Mouse (Mus musculus) kidney, postnatal 14 days (tissue): ENCODE results near the gene Gm9887.
"Not testable (repeated sequence)": the region's sequence is repeated elsewhere in the genome, so short reads cannot be mapped to it uniquely, and the experiment has no call there.

ENCODE experiments used
- DNase-seq: peaks from one replicate; pipeline ENCODE4 v3.0.0; 2022; ENCODE audit warnings: mixed read lengths

The Gm9887 gene

DNA sequence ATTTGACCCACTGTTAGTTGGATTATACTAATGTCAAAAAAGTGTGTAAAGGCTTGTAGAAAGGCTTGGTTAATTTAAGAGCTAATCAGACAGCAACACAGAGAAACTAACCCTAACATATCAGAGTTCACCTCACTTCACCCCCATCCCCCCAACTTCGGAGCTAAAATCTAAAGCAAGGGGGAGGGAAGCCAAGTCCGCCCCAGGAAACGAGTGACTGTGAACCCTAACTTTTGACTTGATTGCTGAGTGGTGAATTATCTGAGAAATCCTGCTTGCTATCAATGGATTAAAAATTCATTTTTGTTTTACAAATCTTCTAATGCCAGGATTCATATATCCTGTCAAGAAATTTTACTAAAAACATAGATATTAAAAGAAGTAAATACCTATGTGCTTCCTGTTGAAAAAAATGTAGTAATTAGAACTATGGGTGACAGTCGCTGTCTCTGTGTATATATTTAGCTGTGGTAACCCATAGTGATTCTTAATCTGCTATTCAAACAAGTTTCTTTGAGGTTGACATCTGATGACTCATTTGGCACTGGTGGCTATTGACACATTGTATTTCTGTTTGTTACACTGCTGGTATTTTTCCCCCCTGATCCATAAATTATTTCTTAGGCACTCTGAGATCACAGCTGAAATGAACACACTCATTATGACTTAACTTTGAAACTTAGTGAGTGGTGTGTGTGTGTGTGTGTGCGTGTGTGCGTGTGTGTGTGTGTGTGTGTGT is 13.5 kb upstream of the Gm9887 start:
- DNase-seq = no peak

DNA sequence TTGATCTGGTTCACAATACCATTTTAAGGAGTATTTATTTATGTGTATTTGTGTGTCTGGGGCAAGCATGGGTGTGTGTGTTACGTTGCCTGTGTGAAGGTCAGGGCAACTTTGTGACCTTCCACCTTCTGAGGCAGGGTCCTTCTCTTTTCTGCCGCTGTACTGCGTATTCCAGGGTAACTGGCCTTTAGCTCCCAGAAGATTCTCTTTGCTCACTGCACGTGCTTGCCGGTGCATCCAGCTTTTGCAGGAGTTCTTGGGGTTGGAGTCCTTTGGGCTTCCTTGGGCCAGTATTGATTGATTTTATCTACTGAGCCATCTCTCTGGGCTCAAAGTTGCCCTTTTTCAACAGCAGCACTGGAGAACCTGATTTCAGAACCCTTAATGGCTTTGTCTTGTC is 12.3 kb upstream of the Gm9887 start:
- no peak for DNase-seq

DNA sequence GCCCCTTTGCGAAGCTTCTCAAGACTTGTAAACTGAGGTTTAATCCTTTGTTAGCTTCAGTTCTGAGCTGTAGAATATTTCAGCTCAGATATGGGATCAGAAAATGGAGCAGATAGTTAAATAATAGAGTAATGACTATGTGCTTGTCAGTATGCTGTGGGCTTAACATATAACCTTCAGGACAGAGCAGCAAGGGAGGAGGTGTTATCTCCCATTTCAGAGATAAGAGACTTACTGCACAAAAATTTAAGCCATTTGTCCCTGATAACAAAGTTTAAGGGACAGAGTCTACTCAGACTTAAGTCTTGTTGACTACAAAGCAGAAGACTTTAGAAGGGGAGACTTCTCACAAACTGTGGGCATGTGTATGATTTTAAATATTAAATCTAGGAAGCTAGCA is 10.6 kb upstream of the Gm9887 start:
- no peak for DNase-seq

DNA sequence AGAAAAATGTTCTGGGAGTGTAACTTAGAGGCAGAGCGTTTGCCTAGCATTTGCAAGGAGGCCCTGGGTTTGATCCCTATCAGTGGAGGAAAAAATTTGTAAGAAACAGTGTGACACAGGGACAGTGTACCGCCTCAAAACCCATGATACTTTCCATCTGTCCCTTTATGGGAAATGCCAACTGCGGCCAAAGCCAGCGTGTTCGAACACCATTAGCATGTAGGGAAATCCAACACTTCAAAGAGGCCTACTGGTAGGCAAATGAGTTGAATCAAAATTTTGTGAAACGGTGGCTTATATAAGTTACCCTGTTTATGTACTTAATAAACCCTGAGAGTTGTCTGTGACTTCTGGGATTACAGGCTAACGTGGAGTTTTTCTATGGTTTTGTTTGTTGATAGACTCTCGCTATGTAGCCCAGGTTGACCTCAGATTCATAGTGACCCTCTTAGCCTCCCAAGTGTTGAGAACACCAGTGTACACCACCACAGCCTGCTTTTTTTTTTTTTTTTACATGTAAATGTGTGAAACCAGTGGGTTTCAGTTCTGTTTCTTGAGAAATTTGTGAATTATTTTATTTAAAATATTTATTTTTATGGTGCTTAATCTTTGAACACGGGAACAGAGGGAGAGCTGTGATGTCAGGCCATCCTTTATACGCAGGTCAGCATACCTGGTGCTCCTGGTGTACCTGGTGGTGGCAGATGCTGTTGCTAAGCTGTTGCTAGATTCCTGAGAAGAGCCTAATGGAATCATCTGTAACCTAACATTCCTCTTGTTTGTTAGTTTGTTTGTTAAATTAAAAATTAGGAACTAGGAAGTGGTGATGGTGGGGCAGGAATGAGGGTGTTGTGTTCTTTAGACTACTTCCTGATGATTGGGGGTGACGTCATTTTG is 6.5 kb upstream of the Gm9887 start:
- DNase-seq = no peak

DNA sequence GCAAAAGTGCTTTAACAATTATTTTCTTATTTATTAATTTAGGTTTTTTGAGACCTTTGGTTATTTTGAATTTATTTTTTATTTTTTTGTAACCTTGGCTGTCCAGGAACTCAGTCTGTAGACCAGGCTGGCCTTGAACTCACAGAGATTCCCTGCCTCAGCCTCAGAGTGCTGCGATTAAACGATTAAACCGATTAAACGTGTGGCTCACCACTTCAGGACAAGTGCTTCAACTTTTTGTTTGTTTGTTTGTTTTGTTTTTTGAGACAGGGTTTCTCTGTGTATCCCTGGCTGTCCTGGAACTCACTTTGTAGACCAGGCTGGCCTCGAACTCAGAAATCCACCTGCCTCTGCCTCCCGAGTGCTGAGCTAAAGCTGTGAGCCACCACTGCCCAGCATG is 5.4 kb upstream of the Gm9887 start:
- DNase-seq = not testable (repeated sequence)

DNA sequence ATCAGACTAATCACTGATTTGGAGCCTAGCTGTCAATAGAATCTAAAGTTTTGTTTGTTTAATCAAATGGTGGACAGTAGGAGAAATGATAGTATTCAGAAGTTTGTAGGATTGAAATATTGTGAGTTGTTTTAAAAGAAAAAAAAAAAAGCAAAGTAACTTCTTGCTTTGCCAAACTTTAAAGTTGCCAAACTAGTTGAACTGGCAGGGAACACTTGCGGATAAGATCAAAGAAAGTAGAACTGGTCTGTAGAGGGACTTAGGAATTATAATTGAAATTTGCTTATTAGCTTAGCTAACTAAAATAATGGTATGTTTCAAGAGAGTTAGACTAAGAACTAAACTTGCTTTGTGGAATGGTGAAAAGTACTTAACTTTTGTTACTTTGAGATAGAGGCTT is 4.9 kb upstream of the Gm9887 start:
- DNase-seq = no peak

DNA sequence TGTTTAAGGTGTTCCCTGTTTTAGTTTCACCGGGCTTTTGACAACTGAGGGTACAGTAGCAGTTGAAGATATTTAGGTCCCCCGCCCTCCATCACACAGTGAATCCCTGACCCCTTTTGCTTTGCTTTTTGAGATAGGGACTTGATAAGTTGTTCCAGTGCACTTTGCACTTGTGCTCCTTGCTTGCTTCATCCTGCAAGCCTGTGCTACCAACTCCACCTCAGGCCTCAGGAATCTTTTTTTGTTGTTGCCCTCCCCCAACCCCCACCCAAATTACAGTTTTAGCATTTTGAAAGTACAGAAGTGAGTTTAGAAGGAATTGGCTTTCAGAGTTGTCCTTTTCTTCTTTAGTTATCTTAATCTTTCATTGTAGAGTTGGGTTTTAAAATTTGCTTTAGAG is 3.9 kb upstream of the Gm9887 start:
- DNase-seq = no peak

DNA sequence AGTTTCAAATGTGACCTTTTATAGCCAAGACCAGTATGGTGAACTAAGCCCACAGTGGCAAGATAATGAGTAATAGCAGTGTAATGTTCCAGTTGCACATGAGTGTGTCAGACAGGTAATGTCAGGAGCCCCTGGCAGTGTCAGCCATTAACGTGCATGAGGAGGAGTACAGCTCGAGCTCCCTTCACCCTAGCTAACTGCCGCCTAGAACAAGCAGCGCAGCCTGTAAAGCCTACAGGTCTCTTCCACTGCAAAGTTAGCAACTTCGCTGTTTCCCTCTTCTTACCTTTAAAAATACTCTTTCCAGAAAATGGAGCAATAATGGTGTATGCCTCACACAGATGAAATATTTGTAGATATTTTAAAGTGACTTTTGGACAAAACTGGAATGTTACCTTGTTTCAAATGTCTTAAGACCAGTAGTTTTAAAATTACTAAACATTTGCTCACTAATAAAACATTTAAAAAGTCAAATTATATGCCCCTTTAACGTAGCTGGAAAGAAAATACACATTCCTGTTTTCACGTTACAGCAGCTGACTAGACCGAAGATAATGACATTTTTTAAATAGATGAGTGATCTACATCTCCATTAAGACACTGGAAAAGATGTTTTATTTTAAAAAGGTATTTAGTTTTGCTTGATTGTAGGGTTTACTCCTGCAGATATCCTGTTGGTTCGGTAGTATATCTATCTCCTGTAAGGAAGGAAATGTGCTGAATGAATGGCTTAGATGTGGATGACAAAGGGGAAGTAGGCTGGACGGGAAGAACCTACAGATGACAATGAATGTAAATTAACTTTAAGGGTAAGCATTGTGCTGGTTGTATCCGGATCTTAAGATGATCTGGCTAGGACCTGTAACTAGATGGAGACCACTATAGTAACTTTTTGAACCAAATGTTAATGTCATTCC is 1.9 kb upstream of the Gm9887 start:
- no peak for DNase-seq

DNA sequence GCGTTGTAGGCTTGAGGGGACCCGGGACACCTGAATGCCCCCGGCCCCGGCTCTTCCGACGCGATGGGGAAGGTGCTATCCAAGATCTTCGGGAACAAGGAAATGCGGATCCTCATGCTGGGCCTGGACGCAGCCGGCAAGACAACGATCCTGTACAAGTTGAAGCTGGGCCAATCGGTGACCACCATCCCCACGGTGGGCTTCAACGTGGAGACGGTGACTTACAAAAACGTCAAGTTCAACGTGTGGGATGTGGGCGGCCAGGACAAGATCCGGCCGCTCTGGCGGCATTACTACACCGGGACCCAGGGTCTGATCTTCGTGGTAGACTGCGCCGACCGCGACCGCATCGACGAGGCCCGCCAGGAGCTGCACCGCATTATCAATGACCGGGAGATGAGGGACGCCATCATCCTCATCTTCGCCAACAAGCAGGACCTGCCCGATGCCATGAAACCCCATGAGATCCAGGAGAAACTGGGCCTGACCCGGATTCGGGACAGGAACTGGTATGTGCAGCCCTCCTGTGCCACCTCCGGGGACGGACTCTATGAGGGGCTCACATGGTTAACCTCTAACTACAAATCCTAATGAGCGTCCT is 573 bp upstream of the Gm9887 start:
- peak; percentile 32 for DNase-seq

DNA sequence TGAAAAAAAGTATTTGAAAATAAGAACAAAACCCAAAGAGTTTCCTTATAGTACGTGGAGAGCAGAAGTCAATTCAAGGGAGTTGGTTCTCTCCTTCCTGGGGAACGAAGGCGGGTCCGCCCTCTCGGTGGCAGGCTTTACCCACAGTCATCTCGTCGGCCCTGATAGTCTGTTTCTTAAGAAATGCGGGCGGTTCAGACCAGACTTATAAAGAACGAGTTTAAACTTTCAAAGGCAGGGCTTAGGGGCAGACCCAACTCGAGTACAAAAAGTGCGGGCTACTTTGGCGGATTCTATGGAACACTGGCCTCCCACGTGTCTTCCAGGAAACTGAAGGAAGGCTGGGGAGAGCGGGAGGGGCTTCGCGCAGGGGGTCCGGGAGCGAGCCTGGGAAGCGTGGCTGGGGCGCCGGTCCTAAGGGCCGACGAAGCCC is 821 bp downstream of the Gm9887 start:
- DNase-seq = no peak

DNA sequence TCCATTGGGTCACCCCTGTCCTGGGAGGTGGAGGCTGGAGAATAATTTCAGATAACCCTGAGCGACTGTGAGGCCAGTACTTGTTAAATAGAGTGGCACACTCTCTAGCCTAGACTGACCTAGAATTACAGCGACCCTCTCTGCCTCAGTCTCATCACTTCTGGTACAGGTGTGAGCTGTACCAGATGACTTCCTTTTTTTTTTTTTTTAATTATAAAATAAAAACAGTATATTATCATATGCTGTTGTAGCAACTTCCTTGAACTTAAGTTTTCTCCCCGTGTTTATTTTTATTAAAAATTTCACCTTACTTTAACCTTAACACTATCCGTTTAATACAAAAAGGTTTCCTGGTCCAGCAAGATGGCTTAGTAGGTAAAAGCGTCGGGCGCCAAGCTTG is 1.3 kb downstream of the Gm9887 start:
- no peak for DNase-seq

DNA sequence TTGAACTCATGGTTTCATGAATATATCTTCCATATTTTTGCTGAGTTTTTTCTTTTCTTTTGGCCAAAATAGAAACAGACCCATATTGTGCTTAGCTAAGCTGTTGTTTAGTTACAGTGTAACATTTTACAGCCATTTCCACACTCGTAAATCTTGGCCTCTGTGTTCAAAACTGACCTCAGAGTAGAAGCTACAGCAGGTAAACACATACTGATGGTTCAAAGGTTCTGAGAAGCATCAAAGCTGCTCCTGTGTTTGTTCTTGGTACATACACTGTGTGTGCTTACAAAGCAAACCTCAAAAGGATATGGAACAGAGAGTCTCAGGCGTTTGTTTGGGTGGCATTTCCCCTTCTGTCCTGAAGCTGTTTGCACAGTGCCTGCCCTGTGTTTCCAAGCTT is 4.7 kb downstream of the Gm9887 start:
- peak; percentile 59 for DNase-seq

DNA sequence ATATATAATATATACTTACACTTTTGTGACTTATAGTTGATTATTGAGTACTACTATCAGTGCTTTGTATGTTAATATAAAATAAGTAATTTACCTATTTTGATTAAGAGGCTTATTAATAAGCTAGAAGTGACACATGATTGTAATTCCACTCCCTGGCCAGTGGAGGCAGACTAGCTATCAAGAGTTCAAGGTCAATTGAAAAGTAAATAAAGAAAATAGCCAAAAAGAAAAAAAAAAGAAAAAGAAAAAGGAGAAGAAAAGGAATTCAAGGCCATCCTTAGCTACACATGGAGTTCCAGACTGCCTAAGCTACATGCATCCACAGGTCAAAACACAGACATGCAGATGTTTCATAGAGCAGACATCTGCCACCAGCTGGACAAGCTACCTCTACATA is 5.8 kb downstream of the Gm9887 start:
- no peak for DNase-seq

DNA sequence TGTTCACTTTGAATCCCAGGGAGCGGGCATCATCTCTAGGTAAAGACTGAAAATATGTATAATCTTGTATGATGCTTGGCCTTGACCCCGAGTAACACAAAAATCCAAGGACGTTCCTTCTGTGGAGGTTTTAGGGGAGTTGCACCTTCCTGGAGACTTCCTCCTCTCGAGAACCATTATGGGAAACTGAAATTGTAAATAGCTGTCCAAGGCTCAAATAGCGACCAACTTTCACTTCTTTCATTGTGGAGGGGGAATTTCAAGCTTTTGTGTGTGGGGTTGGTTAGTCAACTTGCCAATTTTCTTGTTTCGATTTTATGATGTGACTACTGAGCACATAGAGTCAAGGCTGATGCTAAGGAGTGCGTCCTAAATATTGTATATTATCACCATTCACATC is 6.5 kb downstream of the Gm9887 start:
- no peak for DNase-seq

DNA sequence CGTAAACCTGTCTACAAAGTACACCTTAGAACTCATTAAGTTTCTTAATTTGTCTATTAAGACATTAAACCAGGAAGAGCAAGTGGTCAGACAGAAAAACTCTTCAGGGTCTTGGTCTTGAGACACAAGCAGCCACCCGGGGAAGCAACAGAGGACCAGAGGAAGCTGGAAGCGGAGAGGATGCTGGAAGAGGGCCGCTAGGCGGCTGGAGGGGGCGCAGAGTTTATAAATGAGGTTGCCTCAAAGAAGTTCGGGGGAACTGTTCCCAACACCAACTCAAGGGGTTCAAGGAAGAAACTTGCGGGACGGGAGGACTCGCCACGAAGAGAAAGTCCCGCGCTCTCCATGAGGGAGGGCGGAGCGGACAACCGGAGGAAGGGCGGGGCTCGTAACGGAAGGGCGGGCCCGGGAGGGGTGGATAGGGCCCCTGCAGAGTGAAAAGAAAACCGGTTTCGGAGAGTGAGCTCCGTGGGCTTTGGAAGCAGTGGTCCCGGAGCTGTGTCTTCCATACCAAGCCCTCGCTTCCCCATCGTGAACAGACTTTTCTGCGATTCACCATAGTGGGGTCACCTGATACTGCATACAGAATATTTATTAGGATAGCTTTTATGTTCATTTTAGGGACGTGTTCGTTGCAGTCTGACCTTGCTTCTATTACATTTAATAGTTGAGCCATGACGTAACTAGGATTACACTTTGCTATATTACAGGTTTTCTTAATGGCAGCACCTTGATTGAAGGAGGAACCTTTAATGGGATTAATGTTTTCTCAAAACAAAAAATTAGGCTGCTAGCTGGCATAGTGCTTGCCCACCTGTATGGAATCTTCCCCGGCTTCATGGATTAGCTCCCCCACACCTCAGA is 8.1 kb downstream of the Gm9887 start:
- DNase-seq = peak; percentile 86

DNA sequence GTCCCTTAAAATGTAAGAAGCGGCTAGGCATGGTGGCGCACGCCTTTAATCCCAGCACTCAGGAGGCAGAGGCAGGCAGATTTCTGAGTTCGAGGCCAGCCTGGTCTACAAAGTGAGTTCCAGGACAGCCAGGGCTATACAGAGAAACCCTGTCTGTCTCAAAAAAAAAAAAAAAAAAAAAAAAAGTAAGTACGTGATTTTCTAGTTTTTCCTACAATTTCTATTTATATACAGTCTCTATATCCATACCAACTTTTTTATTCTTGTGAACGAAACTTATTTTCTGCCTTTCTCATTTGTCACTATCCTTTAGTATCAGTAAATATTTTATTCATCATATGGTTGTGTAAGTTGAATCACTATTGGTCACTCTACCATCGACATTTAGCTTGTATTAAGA is 9.1 kb downstream of the Gm9887 start:
- DNase-seq = not testable (repeated sequence)

DNA sequence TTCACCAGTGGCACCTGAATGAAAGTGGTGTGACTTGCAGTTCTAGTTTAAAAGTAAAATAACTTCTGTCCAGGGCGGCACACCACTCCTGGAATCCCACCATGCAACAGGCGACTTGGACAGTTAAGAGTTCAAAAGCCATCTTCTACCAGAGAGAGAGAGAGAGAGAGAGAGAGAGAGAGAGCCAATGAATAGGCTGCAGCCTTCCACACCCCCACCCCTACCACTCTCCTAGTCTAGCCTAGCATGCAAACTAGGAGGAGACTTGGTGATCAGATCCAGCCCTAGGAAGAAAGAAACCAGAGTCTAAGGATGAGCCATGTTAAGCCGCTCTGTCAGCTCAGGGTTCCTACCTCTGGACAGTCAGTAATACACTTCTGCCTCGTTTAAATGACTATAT is 9.9 kb downstream of the Gm9887 start:
- DNase-seq = no peak

DNA sequence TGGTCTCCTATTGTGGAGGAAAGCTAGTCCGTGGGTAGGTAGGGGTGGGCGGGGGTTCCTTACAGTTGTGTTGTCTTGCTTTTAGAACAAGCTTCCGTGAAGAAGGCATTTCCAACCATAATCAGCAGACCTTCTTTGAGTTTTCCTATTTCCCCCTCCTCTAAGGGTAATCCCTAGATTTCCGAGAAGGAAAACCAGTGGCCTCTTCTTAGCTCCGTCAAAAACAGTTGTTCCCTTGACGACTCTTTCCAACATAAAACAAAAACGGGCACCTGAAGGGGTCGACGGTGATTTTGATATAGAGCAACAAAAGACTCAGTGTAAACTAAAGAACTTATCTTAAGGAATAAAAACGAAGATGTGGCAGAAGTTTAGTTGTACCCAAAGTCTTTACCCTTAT is 10.3 kb downstream of the Gm9887 start:
- no peak for DNase-seq

DNA sequence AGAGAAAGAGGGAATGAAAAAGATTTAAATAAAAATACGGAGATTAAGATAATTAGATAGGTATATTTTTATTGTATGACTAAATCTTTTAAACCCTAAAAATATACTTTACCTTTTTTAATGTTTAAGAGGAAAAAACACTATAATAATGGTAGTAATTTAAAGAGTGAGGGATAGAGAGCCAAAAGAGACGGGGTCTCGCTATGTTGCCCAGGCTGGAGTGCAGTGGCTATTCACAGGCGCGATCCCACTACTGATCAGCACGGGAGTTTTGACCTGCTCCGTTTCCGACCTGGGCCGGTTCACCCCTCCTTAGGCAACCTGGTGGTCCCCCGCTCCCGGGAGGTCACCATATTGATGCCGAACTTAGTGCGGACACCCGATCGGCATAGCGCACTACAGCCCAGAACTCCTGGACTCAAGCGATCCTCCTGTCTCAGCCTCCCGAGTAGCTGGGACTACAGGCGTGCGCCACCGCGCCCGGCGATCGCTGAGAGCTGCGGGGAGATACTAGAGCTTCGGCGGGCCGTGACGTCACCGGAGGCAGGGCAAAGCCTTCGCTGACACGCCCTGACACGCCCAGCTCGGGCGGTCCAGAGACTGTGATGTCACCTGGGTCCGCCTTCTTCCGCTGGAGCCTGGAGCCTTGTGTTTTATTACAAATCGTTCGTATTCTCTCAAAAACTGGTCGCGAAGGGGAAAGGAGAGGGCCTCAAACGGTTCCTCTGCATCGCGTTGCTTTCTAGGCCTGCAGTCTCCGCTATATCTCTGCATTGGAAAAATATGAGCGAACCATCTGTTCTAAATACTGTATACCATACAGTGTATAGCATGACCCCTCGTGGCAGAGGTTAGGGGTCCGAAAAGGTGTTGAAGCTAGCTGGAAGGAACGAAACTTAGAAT is 11.0 kb downstream of the Gm9887 start:
- peak; percentile 99 for DNase-seq

DNA sequence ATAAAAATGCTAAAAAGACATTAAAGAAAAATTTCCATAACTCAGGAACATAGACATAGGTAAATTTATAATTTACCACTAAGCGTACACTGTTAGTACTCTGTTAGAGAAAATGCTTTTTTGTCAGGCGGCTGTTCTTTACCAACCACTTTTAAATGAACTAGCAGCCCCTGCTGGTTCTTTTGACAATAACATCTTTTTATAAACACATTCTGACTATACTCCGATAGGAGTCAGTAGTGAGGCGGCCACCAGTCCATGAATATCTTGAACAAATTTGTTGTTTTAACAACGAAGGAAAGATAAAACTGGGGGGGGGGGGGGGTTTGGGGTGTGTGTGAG is 11.6 kb downstream of the Gm9887 start:
- DNase-seq = peak; percentile 81

DNA sequence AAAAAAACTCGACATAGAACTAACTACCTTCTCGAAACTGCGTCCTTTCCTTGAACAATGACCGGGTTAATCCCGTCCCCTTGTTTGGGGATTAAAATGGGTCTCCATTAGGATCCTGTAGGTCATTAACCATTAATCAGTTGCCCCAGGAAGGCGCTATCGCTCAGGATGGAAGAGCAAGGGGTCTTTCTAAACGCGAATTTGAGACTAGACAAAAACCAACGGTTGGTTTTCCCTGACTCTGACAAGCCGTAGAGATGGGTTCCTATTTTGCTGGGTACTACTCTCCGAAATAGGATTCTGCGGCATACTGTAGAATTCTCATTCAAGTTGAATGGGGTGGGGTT is 15.0 kb downstream of the Gm9887 start:
- DNase-seq = no peak
